ENCODE assay signal across 18 mouse cellular contexts in the genomic region with DNA sequence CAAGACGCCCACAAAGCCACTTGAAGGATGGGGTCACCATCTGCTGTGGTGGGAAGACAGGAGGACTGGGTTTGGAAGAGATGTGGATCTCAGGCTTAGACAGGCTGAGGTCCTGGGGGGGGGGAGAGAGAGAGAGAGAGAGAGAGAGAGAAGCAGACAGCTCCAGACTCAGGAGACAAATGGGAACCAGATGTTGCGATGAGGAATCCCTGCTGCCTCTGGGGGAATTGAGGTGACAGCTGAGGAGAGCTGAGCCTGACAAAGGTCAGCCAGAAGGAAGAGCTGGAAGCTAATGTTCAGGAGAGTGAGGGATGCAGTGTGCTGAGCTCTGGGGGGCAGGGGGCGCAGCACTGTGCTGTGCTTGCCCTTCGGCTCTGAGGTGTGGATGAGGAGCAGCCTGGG. TPM values are rescaled to one million over a fixed set of nuclear protein-coding genes. Genes with fewer than 3 reads are reported as not detected.
A peak's percentile ranks its signal among the peaks of the same experiment; 100 is the strongest.
DNase-seq lines count a peak whose midpoint lies in the region; ATAC-seq and TF ChIP-seq lines count a peak whose summit lies in the region.
"Had no signal": no experiment of that assay in that cellular context is flagged by ENCODE, and none has a peak within 500 bp of the region (broad histone marks: within the 10 kb centered on the region; RNA-seq: fewer than 3 reads in every experiment).

No protein-coding gene starts in this region.

- H3K4me2 ChIP-seq in heart, embryonic 11.5 days, result no peak overlapping the region
- H3K4me2 ChIP-seq in neural tube, embryonic 15.5 days, result no peak overlapping the region
- no peak overlapping the region for H3K4me2 ChIP-seq in limb, embryonic 11.5 days (ENCODE audit: low read depth, severe bottlenecking)
- H3K4me2 ChIP-seq in intestine, postnatal 0 days (replicated peaks; ENCODE audit: low read depth), result no peak overlapping the region
- H3K4me2 ChIP-seq: limb, embryonic 15.5 days had no signal

- no peak for DNase-seq in heart, embryonic 10.5 days (ENCODE audit: low spot score)
- DNase-seq in neural tube, embryonic 10.5 days (ENCODE audit: extremely low spot score, low spot score), result peak; percentile 72
- peak; percentile 42 for DNase-seq in limb, embryonic 11.5 days (ENCODE audit: low spot score)
- DNase-seq in adipocyte (ENCODE audit: low spot score), result no peak
- DNase-seq: cerebellum, postnatal 14 days; gastrocnemius, postnatal 36 days; heart, postnatal 14 days; kidney, adult 2 months; thymus, adult 2 months had no signal

- 11% methylated on average over 4 of the region's 4 CpGs for WGBS in heart, embryonic 10.5 days
- 21% methylated on average over 4 of the region's 4 CpGs for WGBS in heart, embryonic 11.5 days (ENCODE audit: insufficient replicate concordance)
- 53% methylated on average over 4 of the region's 4 CpGs for WGBS in neural tube, embryonic 15.5 days
- WGBS in limb, embryonic 11.5 days, result 2% methylated on average over 4 of the region's 4 CpGs
- 48% methylated on average over 4 of the region's 4 CpGs for WGBS in intestine, postnatal 0 days

- no peaks in the 10 kb centered on the region for H3K9me3 ChIP-seq in heart, embryonic 10.5 days
- H3K9me3 ChIP-seq in heart, embryonic 11.5 days (replicated peaks; ENCODE audit: control insufficient read depth, low read length), result no peaks in the 10 kb centered on the region
- H3K9me3 ChIP-seq in neural tube, embryonic 15.5 days (replicated peaks), result no peaks in the 10 kb centered on the region
- H3K9me3 ChIP-seq in limb, embryonic 11.5 days (ENCODE audit: control insufficient read depth, low read length), result no peaks in the 10 kb centered on the region
- no peaks in the 10 kb centered on the region for H3K9me3 ChIP-seq in intestine, postnatal 0 days (ENCODE audit: control insufficient read depth)
- H3K9me3 ChIP-seq: limb, embryonic 15.5 days had no signal

- H3K36me3 ChIP-seq in heart, embryonic 10.5 days, result no peaks in the 10 kb centered on the region
- no peaks in the 10 kb centered on the region for H3K36me3 ChIP-seq in heart, embryonic 11.5 days (ENCODE audit: control insufficient read depth, insufficient read depth, low read length)
- no peaks in the 10 kb centered on the region for H3K36me3 ChIP-seq in neural tube, embryonic 15.5 days
- no peaks in the 10 kb centered on the region; the same call in 1 of the 2 replicates for H3K36me3 ChIP-seq in limb, embryonic 11.5 days (ENCODE audit: control insufficient read depth, insufficient read depth, low read length)
- H3K36me3 ChIP-seq in intestine, postnatal 0 days (ENCODE audit: control insufficient read depth, insufficient read depth), result no peaks in the 10 kb centered on the region
- H3K36me3 ChIP-seq: limb, embryonic 15.5 days had no signal

- ATAC-seq in heart, embryonic 11.5 days (replicated peaks; ENCODE audit: insufficient number of reproducible peaks, low FRiP score, low TSS enrichment), result no peak
- no peak for ATAC-seq in neural tube, embryonic 15.5 days (ENCODE audit: low FRiP score)
- ATAC-seq in limb, embryonic 11.5 days (ENCODE audit: insufficient number of reproducible peaks, low FRiP score, low TSS enrichment, low read depth), result peak; percentile 57; the same call in 1 of the 2 replicates
- ATAC-seq in erythroid progenitor cell, adult 5-6 weeks (replicated peaks; ENCODE audit: low FRiP score, poor library complexity, severe bottlenecking), result no peak
- no peak for ATAC-seq in intestine, postnatal 0 days
- ATAC-seq: forebrain, embryonic 14.5 days; lung, postnatal 0 days had no signal

- H3K4me1 ChIP-seq in heart, embryonic 10.5 days, result peaks cover 36% of the 10 kb centered on the region
- peaks cover 14% of the 10 kb centered on the region for H3K4me1 ChIP-seq in heart, embryonic 11.5 days (ENCODE audit: control insufficient read depth, insufficient read depth, low read length)
- 0 out of 2 replicates have a peak, but pooled peaks cover 3% of the 10 kb centered on the region for H3K4me1 ChIP-seq in neural tube, embryonic 15.5 days
- 0 out of 2 replicates have a peak, but pooled peaks cover 4% of the 10 kb centered on the region for H3K4me1 ChIP-seq in limb, embryonic 11.5 days (ENCODE audit: control insufficient read depth, insufficient read depth, low read length)
- H3K4me1 ChIP-seq in intestine, postnatal 0 days (replicated peaks; ENCODE audit: control insufficient read depth, insufficient read depth, low read length), result no peaks in the 10 kb centered on the region; the same call in 1 of the 2 replicates

- peak overlapping the region; percentile 24; the same call in 1 of the 2 replicates for H3K27ac ChIP-seq in heart, embryonic 10.5 days
- no peak overlapping the region for H3K27ac ChIP-seq in heart, embryonic 11.5 days (ENCODE audit: low read depth, low read length)
- no peak overlapping the region for H3K27ac ChIP-seq in neural tube, embryonic 15.5 days (replicated peaks)
- H3K27ac ChIP-seq in limb, embryonic 11.5 days (replicated peaks; ENCODE audit: low read depth, low read length), result no peak overlapping the region
- H3K27ac ChIP-seq in intestine, postnatal 0 days (ENCODE audit: low read depth, low read length), result no peak overlapping the region
- H3K27ac ChIP-seq: limb, embryonic 15.5 days had no signal

- H3K4me3 ChIP-seq in heart, embryonic 10.5 days, result peak overlapping the region; percentile 20; the same call in 1 of the 2 replicates
- H3K4me3 ChIP-seq in heart, embryonic 11.5 days (ENCODE audit: low read depth, low read length), result no peak overlapping the region
- H3K4me3 ChIP-seq in neural tube, embryonic 15.5 days (replicated peaks), result no peak overlapping the region
- H3K4me3 ChIP-seq in limb, embryonic 11.5 days (ENCODE audit: low read depth, low read length), result no peak overlapping the region
- no peak overlapping the region for H3K4me3 ChIP-seq in intestine, postnatal 0 days (ENCODE audit: low read depth, low read length)
- H3K4me3 ChIP-seq: limb, embryonic 15.5 days had no signal

- no peak overlapping the region for H3K9ac ChIP-seq in heart, embryonic 11.5 days (ENCODE audit: low read depth, low read length)
- H3K9ac ChIP-seq in neural tube, embryonic 15.5 days (replicated peaks), result no peak overlapping the region
- H3K9ac ChIP-seq in limb, embryonic 11.5 days (ENCODE audit: low read length), result no peak overlapping the region
- no peak overlapping the region for H3K9ac ChIP-seq in intestine, postnatal 0 days (ENCODE audit: low read depth, low read length)
- H3K9ac ChIP-seq: limb, embryonic 15.5 days had no signal

- H3K27me3 ChIP-seq in heart, embryonic 10.5 days (ENCODE audit: insufficient read depth, poor library complexity, severe bottlenecking), result peaks cover 7% of the 10 kb centered on the region
- H3K27me3 ChIP-seq in heart, embryonic 11.5 days (ENCODE audit: control insufficient read depth, insufficient read depth, low read length), result no peaks in the 10 kb centered on the region
- no peaks in the 10 kb centered on the region for H3K27me3 ChIP-seq in neural tube, embryonic 15.5 days (replicated peaks)
- H3K27me3 ChIP-seq in limb, embryonic 11.5 days (ENCODE audit: control insufficient read depth, insufficient read depth, low read length), result no peaks in the 10 kb centered on the region
- H3K27me3 ChIP-seq in intestine, postnatal 0 days (replicated peaks; ENCODE audit: control insufficient read depth, insufficient read depth, low read length), result no peaks in the 10 kb centered on the region
- H3K27me3 ChIP-seq: limb, embryonic 15.5 days had no signal

- TF ChIP-seq CTCF in intestine, postnatal 0 days (IDR thresholded peaks at IDR 0.05; ENCODE audit: low read depth), result no peak

RNA-seq across cellular contexts. Expression of a gene that starts 4.9 kb away (rescaled TPM):
- 0.33 and 0.36 TPM in 2 replicates for polyA plus RNA-seq in heart, embryonic 10.5 days (2016; fragmentation: Nextera tagmentation; extraction: Ambion mirVana)
- not detected in 2 replicates for polyA plus RNA-seq in heart, embryonic 11.5 days (2014; fragmentation: Nextera tagmentation; extraction: Ambion mirVana)
- polyA plus RNA-seq in neural tube, embryonic 15.5 days (2015; fragmentation: Nextera tagmentation; extraction: Ambion mirVana), result 0.44 and 7.2 TPM in 2 replicates
- polyA plus RNA-seq in limb, embryonic 11.5 days (2014; fragmentation: Nextera tagmentation; extraction: Ambion mirVana), result 0.09 and 0.26 TPM in 2 replicates
- total RNA-seq in erythroid progenitor cell, adult 5-6 weeks (2015; ENCODE audit: low replicate concordance), result not detected in 2 replicates
- total RNA-seq in erythroid progenitor cell, adult 5-6 weeks (2017; ENCODE audit: low replicate concordance), result 1.0 TPM in 1 of 2 replicates, not detected in the other
- 3.0 and 3.4 TPM in 2 replicates for polyA plus RNA-seq in intestine, postnatal 0 days (2015; fragmentation: Nextera tagmentation; extraction: Ambion mirVana)
- total RNA-seq: MEL had no signal
- polyA plus RNA-seq: forebrain, embryonic 14.5 days; limb, embryonic 15.5 days had no signal

RNA-seq across cellular contexts. Expression of a gene that starts 8.2 kb away (rescaled TPM):
- polyA plus RNA-seq in heart, embryonic 10.5 days (2016; fragmentation: Nextera tagmentation; extraction: Ambion mirVana), result 5.4 and 7.6 TPM in 2 replicates
- polyA plus RNA-seq in heart, embryonic 11.5 days (2014; fragmentation: Nextera tagmentation; extraction: Ambion mirVana), result 5.1 and 5.7 TPM in 2 replicates
- polyA plus RNA-seq in neural tube, embryonic 15.5 days (2015; fragmentation: Nextera tagmentation; extraction: Ambion mirVana), result 16.2 and 17.8 TPM in 2 replicates
- polyA plus RNA-seq in limb, embryonic 11.5 days (2014; fragmentation: Nextera tagmentation; extraction: Ambion mirVana), result 7.7 and 8.8 TPM in 2 replicates
- total RNA-seq in erythroid progenitor cell, adult 5-6 weeks (2015; ENCODE audit: low replicate concordance), result 1.8 TPM in 1 of 2 replicates, not detected in the other
- total RNA-seq in erythroid progenitor cell, adult 5-6 weeks (2017; ENCODE audit: low replicate concordance), result 2.7 TPM in 2 replicates
- polyA plus RNA-seq in intestine, postnatal 0 days (2015; fragmentation: Nextera tagmentation; extraction: Ambion mirVana), result 6.9 and 7.0 TPM in 2 replicates

RNA-seq across cellular contexts. Expression of a gene that starts 24.4 kb away (rescaled TPM):
- 79.3 and 95.0 TPM in 2 replicates for polyA plus RNA-seq in heart, embryonic 10.5 days (2016; fragmentation: Nextera tagmentation; extraction: Ambion mirVana)
- 70.5 and 76.3 TPM in 2 replicates for polyA plus RNA-seq in heart, embryonic 11.5 days (2014; fragmentation: Nextera tagmentation; extraction: Ambion mirVana)
- polyA plus RNA-seq in neural tube, embryonic 15.5 days (2015; fragmentation: Nextera tagmentation; extraction: Ambion mirVana), result 95.5 and 96.2 TPM in 2 replicates
- 58.2 and 60.9 TPM in 2 replicates for polyA plus RNA-seq in limb, embryonic 11.5 days (2014; fragmentation: Nextera tagmentation; extraction: Ambion mirVana)
- total RNA-seq in erythroid progenitor cell, adult 5-6 weeks (2015; ENCODE audit: low replicate concordance), result 13.0 and 22.3 TPM in 2 replicates
- total RNA-seq in erythroid progenitor cell, adult 5-6 weeks (2017; ENCODE audit: low replicate concordance), result 9.8 and 37.2 TPM in 2 replicates
- 189 and 194 TPM in 2 replicates for polyA plus RNA-seq in intestine, postnatal 0 days (2015; fragmentation: Nextera tagmentation; extraction: Ambion mirVana)

RNA-seq across cellular contexts. Expression of a gene that starts 26.9 kb away (rescaled TPM):
- polyA plus RNA-seq in heart, embryonic 10.5 days (2016; fragmentation: Nextera tagmentation; extraction: Ambion mirVana), result 0.19 and 0.23 TPM in 2 replicates
- 0.26 TPM in 1 of 2 replicates, not detected in the other for polyA plus RNA-seq in heart, embryonic 11.5 days (2014; fragmentation: Nextera tagmentation; extraction: Ambion mirVana)
- 0.09 and 0.10 TPM in 2 replicates for polyA plus RNA-seq in neural tube, embryonic 15.5 days (2015; fragmentation: Nextera tagmentation; extraction: Ambion mirVana)
- polyA plus RNA-seq in limb, embryonic 11.5 days (2014; fragmentation: Nextera tagmentation; extraction: Ambion mirVana), result 0.21 TPM in 1 of 2 replicates, not detected in the other
- not detected in 2 replicates for total RNA-seq in erythroid progenitor cell, adult 5-6 weeks (2015; ENCODE audit: low replicate concordance)
- total RNA-seq in erythroid progenitor cell, adult 5-6 weeks (2017; ENCODE audit: low replicate concordance), result not detected in 2 replicates
- polyA plus RNA-seq in intestine, postnatal 0 days (2015; fragmentation: Nextera tagmentation; extraction: Ambion mirVana), result 0.64 and 1.1 TPM in 2 replicates
- total RNA-seq: gastrocnemius, postnatal 36 days; layer of hippocampus, adult 8-10 months; MEL had no signal
- polyA plus RNA-seq: forebrain, embryonic 14.5 days; limb, embryonic 15.5 days; lung, postnatal 0 days had no signal

RNA-seq across cellular contexts. Expression of a gene that starts 47.0 kb away (rescaled TPM):
- 451 and 471 TPM in 2 replicates for polyA plus RNA-seq in heart, embryonic 10.5 days (2016; fragmentation: Nextera tagmentation; extraction: Ambion mirVana)
- polyA plus RNA-seq in heart, embryonic 11.5 days (2014; fragmentation: Nextera tagmentation; extraction: Ambion mirVana), result 434 and 457 TPM in 2 replicates
- 1,012 and 1,180 TPM in 2 replicates for polyA plus RNA-seq in neural tube, embryonic 15.5 days (2015; fragmentation: Nextera tagmentation; extraction: Ambion mirVana)
- polyA plus RNA-seq in limb, embryonic 11.5 days (2014; fragmentation: Nextera tagmentation; extraction: Ambion mirVana), result 526 and 537 TPM in 2 replicates
- total RNA-seq in erythroid progenitor cell, adult 5-6 weeks (2015; ENCODE audit: low replicate concordance), result 168 and 177 TPM in 2 replicates
- total RNA-seq in erythroid progenitor cell, adult 5-6 weeks (2017; ENCODE audit: low replicate concordance), result 225 and 235 TPM in 2 replicates
- polyA plus RNA-seq in intestine, postnatal 0 days (2015; fragmentation: Nextera tagmentation; extraction: Ambion mirVana), result 255 and 263 TPM in 2 replicates

Comparison
In these comparisons a context has a peak if more than half of its experiments do, and no peak if none do; other contexts are left out.
1. DNase-seq: peak in neural tube, embryonic 10.5 days (single experiment) and limb, embryonic 11.5 days (single experiment); none in heart, embryonic 10.5 days (single experiment) and adipocyte (single experiment).